Mouse (Mus musculus) embryonic facial prominence, embryonic 13.5 days (tissue): ENCODE data around the gene Chchd3. TPM values are rescaled to one million over a fixed set of nuclear protein-coding genes. Genes with fewer than 3 reads are reported as not detected.

Experiments used
- ATAC-seq: fragments of 200-750 bp; cut with Nextera tagmentation; 2 replicates; pipeline ENCODE4 v1.8.0; 2017; ENCODE audit warnings: low read depth; ENCODE audit not compliant: insufficient number of reproducible peaks, insufficient read depth, low FRiP score, low TSS enrichment
- H3K27ac ChIP-seq: fragments of 300-500 bp; sonication (generic); 2 replicates; pipeline ENCODE4 v1.5.1; 2015; ENCODE audit warnings: moderate library complexity, mild to moderate bottlenecking, inconsistent platforms
- H3K27me3 ChIP-seq: fragments of 300-500 bp; sonication (generic); 2 replicates; pipeline ENCODE4 v1.6.1; 2015; ENCODE audit warnings: mild to moderate bottlenecking, inconsistent platforms
- H3K36me3 ChIP-seq: fragments of 300-500 bp; sonication (generic); 2 replicates; pipeline ENCODE4 v1.6.1; 2015; ENCODE audit warnings: mild to moderate bottlenecking, inconsistent platforms
- H3K4me1 ChIP-seq: fragments of 300-500 bp; sonication (generic); 2 replicates; pipeline ENCODE4 v1.6.1; 2015; ENCODE audit warnings: inconsistent platforms
- H3K4me2 ChIP-seq: fragments of 300-500 bp; sonication (generic); 2 replicates; pipeline ENCODE4 v1.6.1; 2015; ENCODE audit warnings: moderate library complexity, mild to moderate bottlenecking, inconsistent platforms
- H3K4me3 ChIP-seq: fragments of 300-500 bp; sonication (generic); 2 replicates; pipeline ENCODE4 v1.5.1; 2015; ENCODE audit warnings: mild to moderate bottlenecking, inconsistent platforms
- H3K9ac ChIP-seq: fragments of 300-500 bp; sonication (generic); 2 replicates; pipeline ENCODE4 v1.6.1; 2015; ENCODE audit warnings: mild to moderate bottlenecking, inconsistent platforms
- H3K9me3 ChIP-seq: fragments of 300-500 bp; sonication (generic); 2 replicates; pipeline ENCODE4 v1.6.1; 2016; ENCODE audit warnings: inconsistent platforms
- WGBS: fragments of 180-500 bp; shearing (Covaris S2); methylation state at CpG from one replicate; pipeline ENCODE4 v1.1.7; 2015; ENCODE audit warnings: mixed read lengths; 5-methylcytosine and 5-hydroxymethylcytosine counted together
- polyA plus RNA-seq: library from polyadenylated mRNA; unstranded; fragments of >200 nt; fragmentation: Nextera tagmentation; extraction: Ambion mirVana; gene quantifications from 2 replicates; pipeline ENCODE4 v1.2.1, GENCODE M21; 2015

Gene Chchd3
- polyA plus RNA-seq, 1 experiment from 2014 or later: 107 TPM

DNA sequence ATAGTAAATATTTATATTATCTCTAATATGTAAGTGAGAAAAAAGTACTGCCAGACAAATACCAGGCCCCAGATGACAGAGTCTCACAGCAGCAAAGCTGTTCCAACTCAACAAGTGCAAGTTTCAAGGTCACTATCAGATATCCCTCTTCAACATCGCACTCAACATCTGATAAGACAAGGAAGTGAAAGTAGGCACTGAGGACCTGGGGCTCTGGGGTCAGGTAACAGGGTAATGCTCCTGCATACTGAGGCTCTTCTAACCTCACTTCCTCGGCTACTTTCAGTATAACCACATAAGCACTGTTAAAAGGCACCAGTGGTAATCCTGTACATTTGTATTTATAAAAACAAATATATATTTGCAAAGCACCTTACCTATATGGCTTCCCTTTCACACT, 8.4 kb downstream of the Chchd3 start:
- WGBS: 76% methylated on average over 2 of the region's 2 CpGs
- Histone ChIP-seq H3K4me1 (no peaks in the 10 kb centered on the region), H3K4me3 (no peak overlapping the region), H3K9me3 (no peaks in the 10 kb centered on the region), H3K27ac (no peak overlapping the region), H3K27me3 (no peaks in the 10 kb centered on the region), H3K36me3 (peaks cover 26% of the 10 kb centered on the region), H3K9ac (no peak overlapping the region), H3K4me2 (no peak overlapping the region)
- no peak for ATAC-seq

- Histone ChIP-seq H3K4me2 (no peak overlapping the region), H3K27ac (no peak overlapping the region), H3K4me1 (no peaks in the 10 kb centered on the region), H3K4me3 (no peak overlapping the region), H3K9me3 (no peaks in the 10 kb centered on the region), H3K36me3 (peaks cover 22% of the 10 kb centered on the region), H3K27me3 (no peaks in the 10 kb centered on the region), H3K9ac (no peak overlapping the region)
- ATAC-seq: no peak
- 94% methylated on average over 6 of the region's 6 CpGs for WGBS
These were observed 10.2 kb downstream of the Chchd3 start for GRCm38 (mm10) chr6:33049705-33050420.

GRCm38 (mm10) chr6:33043480-33043879, 16.6 kb downstream of the Chchd3 start:
- 91% methylated on average over 5 of the region's 5 CpGs for WGBS
- Histone ChIP-seq H3K9me3 (0 out of 2 replicates have a peak, but pooled peaks cover 10% of the 10 kb centered on the region), H3K4me2 (no peak overlapping the region), H3K4me1 (no peaks in the 10 kb centered on the region), H3K27ac (no peak overlapping the region), H3K4me3 (no peak overlapping the region), H3K27me3 (no peaks in the 10 kb centered on the region), H3K36me3 (peaks cover 36% of the 10 kb centered on the region), H3K9ac (no peak overlapping the region)
- ATAC-seq: no peak

DNA sequence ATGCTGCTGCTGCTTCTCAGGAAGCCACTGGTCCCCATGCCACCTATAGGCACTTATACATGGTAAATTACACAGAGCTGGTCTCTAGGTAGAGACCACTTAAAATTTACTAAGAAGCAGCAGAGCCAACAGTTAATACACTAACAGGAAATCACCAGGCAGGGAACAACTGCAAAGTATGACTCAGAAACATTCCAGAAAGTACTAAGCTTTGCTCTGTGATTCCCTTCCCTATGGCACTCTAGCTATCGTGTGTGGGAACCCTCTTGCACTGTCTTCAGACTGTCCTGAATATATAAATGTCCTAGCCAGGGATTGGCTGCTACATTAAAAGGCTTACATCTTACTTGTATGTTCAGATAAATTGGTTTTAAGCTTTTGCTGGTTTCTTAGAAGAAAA, 17.2 kb downstream of the Chchd3 start:
- Histone ChIP-seq H3K9ac (no peak overlapping the region), H3K27me3 (no peaks in the 10 kb centered on the region), H3K36me3 (peaks cover 30% of the 10 kb centered on the region), H3K4me1 (no peaks in the 10 kb centered on the region), H3K4me3 (no peak overlapping the region), H3K9me3 (0 out of 2 replicates have a peak, but pooled peaks cover 10% of the 10 kb centered on the region), H3K27ac (no peak overlapping the region), H3K4me2 (no peak overlapping the region)
- no peak for ATAC-seq
- WGBS: 82% methylated on average over 1 of the region's 1 CpGs

GRCm38 (mm10) chr6:33041978-33042377, 18.1 kb downstream of the Chchd3 start:
- Histone ChIP-seq H3K4me2 (no peak overlapping the region), H3K4me1 (no peaks in the 10 kb centered on the region), H3K9ac (no peak overlapping the region), H3K4me3 (no peak overlapping the region), H3K27me3 (no peaks in the 10 kb centered on the region), H3K36me3 (peaks cover 28% of the 10 kb centered on the region), H3K27ac (no peak overlapping the region), H3K9me3 (0 out of 2 replicates have a peak, but pooled peaks cover 10% of the 10 kb centered on the region)
- WGBS: 89% methylated on average over 2 of the region's 2 CpGs
- no peak for ATAC-seq

GRCm38 (mm10) chr6:33040360-33041090, 19.5 kb downstream of the Chchd3 start:
- WGBS: 96% methylated on average over 4 of the region's 4 CpGs
- no peak overlapping the region for H3K4me2 ChIP-seq
- no peaks in the 10 kb centered on the region for H3K27me3 ChIP-seq
- peaks cover 26% of the 10 kb centered on the region for H3K36me3 ChIP-seq
- no peak overlapping the region for H3K4me3 ChIP-seq
- H3K27ac ChIP-seq: no peak overlapping the region
- H3K4me1 ChIP-seq: no peaks in the 10 kb centered on the region
- 0 out of 2 replicates have a peak, but pooled peaks cover 10% of the 10 kb centered on the region for H3K9me3 ChIP-seq
- no peak overlapping the region for H3K9ac ChIP-seq
- ATAC-seq: no peak

DNA sequence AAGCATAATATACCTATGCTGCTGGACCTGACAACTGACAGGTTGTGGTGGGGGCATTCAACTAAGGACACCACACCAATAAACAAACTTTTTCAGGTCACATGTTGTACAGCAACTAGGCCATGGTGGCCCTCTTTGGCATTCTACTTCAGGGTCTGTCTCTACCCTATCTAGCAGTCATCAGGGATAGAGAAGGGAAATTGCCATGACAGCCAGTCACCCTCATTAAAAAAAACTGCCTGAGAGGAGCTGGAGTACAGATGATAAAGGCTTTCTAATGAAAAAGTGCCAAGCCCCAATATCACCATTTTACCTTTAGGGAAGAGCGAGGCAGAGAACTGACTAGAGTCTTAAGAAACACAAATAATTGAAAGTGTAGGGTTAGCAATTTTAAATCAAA, 27.5 kb downstream of the Chchd3 start:
- WGBS: 94% methylated on average over 1 of the region's 1 CpGs
- H3K4me3 ChIP-seq: no peak overlapping the region
- ATAC-seq: no peak

DNA sequence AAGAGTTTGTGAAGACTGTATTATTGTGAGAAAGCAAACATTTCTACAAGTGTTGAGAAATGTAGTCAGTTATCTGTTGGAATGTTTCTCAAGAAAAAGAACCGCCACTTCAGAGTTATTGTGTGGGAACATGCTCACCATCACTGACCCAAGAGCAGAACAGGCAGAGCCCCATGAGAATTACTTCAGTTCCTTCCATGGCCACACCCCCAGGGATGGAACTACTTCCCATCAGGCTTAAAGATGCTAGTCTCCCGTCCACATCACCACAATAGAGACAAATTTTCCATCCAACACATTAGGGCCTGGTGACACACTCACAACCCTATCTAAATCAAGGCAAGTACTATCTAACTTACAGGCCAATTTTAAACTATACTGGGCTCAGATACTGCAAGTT, 28.4 kb downstream of the Chchd3 start:
- WGBS: 79% methylated on average over 2 of the region's 2 CpGs
- Histone ChIP-seq H3K4me1 (no peaks in the 10 kb centered on the region), H3K9ac (no peak overlapping the region), H3K27ac (no peak overlapping the region), H3K9me3 (peaks cover 3% of the 10 kb centered on the region), H3K4me3 (no peak overlapping the region), H3K36me3 (no peaks in the 10 kb centered on the region; the same call in 1 of the 2 replicates), H3K27me3 (no peaks in the 10 kb centered on the region), H3K4me2 (no peak overlapping the region)
- ATAC-seq: no peak

More for the DNA sequence above, 27.5 kb downstream of the Chchd3 start:
- H3K36me3 ChIP-seq: no peaks in the 10 kb centered on the region; the same call in 1 of the 2 replicates
- H3K9me3 ChIP-seq: peaks cover 3% of the 10 kb centered on the region
- no peaks in the 10 kb centered on the region for H3K4me1 ChIP-seq
- no peaks in the 10 kb centered on the region for H3K27me3 ChIP-seq
- no peak overlapping the region for H3K4me2 ChIP-seq
- H3K9ac ChIP-seq: no peak overlapping the region
- H3K27ac ChIP-seq: no peak overlapping the region

- 86% methylated on average over 6 of the region's 6 CpGs for WGBS
- ATAC-seq: no peak
- H3K4me2 ChIP-seq: no peak overlapping the region
These were observed 31.8 kb downstream of the Chchd3 start for GRCm38 (mm10) chr6:33028296-33028695.

DNA sequence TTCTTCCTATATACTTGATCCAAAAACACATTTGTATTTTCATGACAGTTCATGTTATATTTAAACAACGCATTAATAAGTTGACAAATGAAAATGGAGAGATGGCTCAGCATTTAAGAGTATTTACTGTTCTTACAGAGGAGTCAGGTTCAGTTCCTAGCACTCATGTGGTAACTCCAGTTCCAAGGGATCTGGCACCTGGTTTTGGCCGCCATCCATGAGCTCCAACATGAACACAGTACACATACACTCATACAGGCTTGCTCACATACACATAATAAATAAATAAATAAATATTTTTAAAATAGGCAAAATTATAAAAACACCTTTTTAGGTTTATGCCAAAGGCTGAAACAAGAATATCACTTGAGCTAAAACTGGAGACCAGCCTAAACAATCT, 35.0 kb downstream of the Chchd3 start:
- H3K9me3 ChIP-seq: peaks cover 3% of the 10 kb centered on the region
- no peaks in the 10 kb centered on the region for H3K4me1 ChIP-seq
- H3K9ac ChIP-seq: no peak overlapping the region
- WGBS: 90% methylated on average over 2 of the region's 2 CpGs
- no peak for ATAC-seq
- H3K27ac ChIP-seq: no peak overlapping the region
- H3K36me3 ChIP-seq: no peaks in the 10 kb centered on the region; the same call in 1 of the 2 replicates
- H3K27me3 ChIP-seq: no peaks in the 10 kb centered on the region
- H3K4me2 ChIP-seq: no peak overlapping the region
- no peak overlapping the region for H3K4me3 ChIP-seq

More at GRCm38 (mm10) chr6:33028296-33028695, 31.8 kb downstream of the Chchd3 start:
- Histone ChIP-seq H3K9ac (no peak overlapping the region), H3K4me3 (no peak overlapping the region), H3K27ac (no peak overlapping the region), H3K36me3 (no peaks in the 10 kb centered on the region; the same call in 1 of the 2 replicates), H3K27me3 (no peaks in the 10 kb centered on the region), H3K9me3 (peaks cover 3% of the 10 kb centered on the region), H3K4me1 (no peaks in the 10 kb centered on the region)

DNA sequence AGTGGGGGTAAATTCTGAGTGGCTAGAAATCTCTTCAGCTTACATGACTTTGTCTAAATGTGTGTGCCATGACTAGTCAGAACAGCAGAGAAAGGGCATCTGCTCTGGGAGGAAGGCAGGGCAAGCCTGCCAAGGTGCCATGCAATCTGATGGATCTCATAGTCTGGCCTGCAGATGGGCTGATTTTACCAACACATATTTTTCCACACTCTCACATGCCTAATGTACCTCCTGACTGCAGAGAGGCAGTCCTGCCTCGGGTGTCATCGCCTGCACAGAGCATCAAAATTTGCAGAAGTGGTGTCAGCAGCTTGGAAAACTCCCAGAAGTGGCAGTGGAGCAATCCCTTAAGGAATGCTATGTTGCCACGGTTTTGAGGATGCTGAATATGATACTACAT, 55.5 kb downstream of the Chchd3 start:
- H3K27ac ChIP-seq: no peak overlapping the region
- ATAC-seq: no peak
- no peaks in the 10 kb centered on the region for H3K36me3 ChIP-seq
- no peak overlapping the region for H3K4me2 ChIP-seq
- 63% methylated on average over 3 of the region's 3 CpGs for whole genome bisulfite sequencing
- no peak overlapping the region for H3K9ac ChIP-seq
- 0 out of 2 replicates have a peak, but pooled peaks cover 12% of the 10 kb centered on the region for H3K4me1 ChIP-seq
- H3K27me3 ChIP-seq: no peaks in the 10 kb centered on the region
- H3K9me3 ChIP-seq: no peaks in the 10 kb centered on the region
- H3K4me3 ChIP-seq: no peak overlapping the region

DNA sequence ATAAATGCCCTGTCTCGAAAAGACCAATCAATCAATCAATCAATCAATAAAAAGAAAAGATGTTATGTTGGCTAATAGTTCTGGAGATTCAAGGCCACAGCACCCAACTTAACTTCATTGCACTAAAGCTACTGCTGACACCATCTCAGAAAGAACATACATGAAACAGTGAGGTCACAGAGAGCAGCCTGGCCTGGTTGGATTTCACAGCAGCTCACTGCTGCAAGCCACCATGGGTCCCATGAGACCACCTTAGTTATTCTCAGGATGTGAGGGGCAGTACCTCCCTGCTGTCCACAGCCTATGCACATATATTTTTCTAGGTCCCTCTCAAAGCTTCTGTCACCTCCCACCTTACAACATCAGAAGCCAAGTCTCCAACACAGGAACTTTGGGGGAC, 57.1 kb downstream of the Chchd3 start:
- no peak overlapping the region for H3K4me2 ChIP-seq
- ATAC-seq: no peak
- peaks cover 13% of the 10 kb centered on the region; the same call in 1 of the 2 replicates for H3K4me1 ChIP-seq
- no peak overlapping the region for H3K4me3 ChIP-seq
- WGBS: 90% methylated on average over 1 of the region's 1 CpGs
- H3K9me3 ChIP-seq: no peaks in the 10 kb centered on the region
- H3K27me3 ChIP-seq: no peaks in the 10 kb centered on the region
- H3K36me3 ChIP-seq: no peaks in the 10 kb centered on the region
- H3K27ac ChIP-seq: no peak overlapping the region
- no peak overlapping the region for H3K9ac ChIP-seq
